In the genomic region with DNA sequence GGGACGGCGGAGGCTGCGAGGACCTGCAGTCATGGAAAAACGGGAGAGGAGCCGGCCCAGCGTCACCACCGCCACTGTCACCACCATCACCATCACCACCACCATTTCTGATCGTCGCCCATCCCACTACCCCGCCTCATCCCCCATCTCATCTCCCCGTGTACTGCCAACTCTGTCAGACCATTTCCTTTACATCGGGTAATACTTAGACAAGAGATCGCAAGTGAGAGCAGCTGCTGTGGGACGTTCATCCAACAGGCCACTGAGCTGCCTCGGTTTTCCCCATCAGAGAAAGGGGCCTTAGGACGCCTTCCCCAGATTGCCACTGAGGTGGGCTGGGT, we compare ENCODE assay signal across 8 mouse cellular contexts. TPM values are rescaled to one million over a fixed set of nuclear protein-coding genes. Genes with fewer than 3 reads are reported as not detected.
DNase-seq lines count a peak whose midpoint lies in the region; ATAC-seq and TF ChIP-seq lines count a peak whose summit lies in the region.

No protein-coding gene starts in this region.

- H3K9ac ChIP-seq in embryonic facial prominence, embryonic 11.5 days (replicated peaks; ENCODE audit: low read length), result peak overlapping the region; percentile 95
- peak overlapping the region; percentile 76 for H3K9ac ChIP-seq in hindbrain, postnatal 0 days (replicated peaks; ENCODE audit: low read length)
- peak overlapping the region; percentile 87 for H3K9ac ChIP-seq in neural tube, embryonic 12.5 days

- WGBS in embryonic facial prominence, embryonic 11.5 days, result under 1% methylated on average over 16 of the region's 16 CpGs
- under 1% methylated on average over 16 of the region's 16 CpGs for WGBS in hindbrain, postnatal 0 days
- 3% methylated on average over 16 of the region's 16 CpGs for WGBS in neural tube, embryonic 12.5 days

- H3K4me2 ChIP-seq in embryonic facial prominence, embryonic 11.5 days (ENCODE audit: low read depth, low read length), result peak overlapping the region; percentile 63
- peak overlapping the region; percentile 91 for H3K4me2 ChIP-seq in hindbrain, postnatal 0 days (ENCODE audit: low read depth, low read length)
- peak overlapping the region; percentile 72 for H3K4me2 ChIP-seq in neural tube, embryonic 12.5 days (replicated peaks)

- no peak for ATAC-seq in embryonic facial prominence, embryonic 11.5 days (replicated peaks; ENCODE audit: insufficient number of reproducible peaks, low FRiP score, low TSS enrichment, low read depth)
- ATAC-seq in hindbrain, postnatal 0 days, result peak; percentile 77
- ATAC-seq in neural tube, embryonic 12.5 days (ENCODE audit: low FRiP score, low read depth), result peak; percentile 60

- no peaks in the 10 kb centered on the region for H3K9me3 ChIP-seq in embryonic facial prominence, embryonic 11.5 days (replicated peaks; ENCODE audit: control insufficient read depth, low read length)
- no peaks in the 10 kb centered on the region for H3K9me3 ChIP-seq in hindbrain, postnatal 0 days (ENCODE audit: low read length)
- H3K9me3 ChIP-seq in neural tube, embryonic 12.5 days, result no peaks in the 10 kb centered on the region

- TF ChIP-seq CTCF in left cerebral cortex, adult 2 months (IDR thresholded peaks at IDR 0.05), result no peak
- TF ChIP-seq CTCF in hindbrain, postnatal 0 days (IDR thresholded peaks at IDR 0.05; ENCODE audit: low read depth), result no peak

- H3K27me3 ChIP-seq in embryonic facial prominence, embryonic 11.5 days (ENCODE audit: control insufficient read depth, insufficient read depth, low read length), result no peaks in the 10 kb centered on the region
- H3K27me3 ChIP-seq in hindbrain, postnatal 0 days (ENCODE audit: insufficient read depth, low read length), result no peaks in the 10 kb centered on the region
- no peaks in the 10 kb centered on the region for H3K27me3 ChIP-seq in neural tube, embryonic 12.5 days (replicated peaks)

- no peaks in the 10 kb centered on the region for H3K4me1 ChIP-seq in embryonic facial prominence, embryonic 11.5 days (ENCODE audit: control insufficient read depth, insufficient read depth, low read length)
- no peaks in the 10 kb centered on the region for H3K4me1 ChIP-seq in hindbrain, postnatal 0 days (ENCODE audit: insufficient read depth, low read length)
- no peaks in the 10 kb centered on the region for H3K4me1 ChIP-seq in neural tube, embryonic 12.5 days

- no peaks in the 10 kb centered on the region for H3K36me3 ChIP-seq in embryonic facial prominence, embryonic 11.5 days (replicated peaks; ENCODE audit: control insufficient read depth, insufficient read depth, low read depth, low read length)
- H3K36me3 ChIP-seq in hindbrain, postnatal 0 days (ENCODE audit: insufficient read depth, low read length), result no peaks in the 10 kb centered on the region
- H3K36me3 ChIP-seq in neural tube, embryonic 12.5 days, result no peaks in the 10 kb centered on the region

- H3K27ac ChIP-seq in left cerebral cortex, adult 2 months, result peak overlapping the region; percentile 62
- no peak overlapping the region; the same call in 1 of the 2 replicates for H3K27ac ChIP-seq in embryonic facial prominence, embryonic 11.5 days (replicated peaks; ENCODE audit: low read depth, low read length)
- H3K27ac ChIP-seq in hindbrain, postnatal 0 days, result peak overlapping the region; percentile 82
- peak overlapping the region; percentile 72 for H3K27ac ChIP-seq in neural tube, embryonic 12.5 days

- DNase-seq in left cerebral cortex, adult 2 months (ENCODE audit: extremely low spot score in 1 of 2, low spot score in 2 of 2), result no peak
- DNase-seq in left cerebral cortex, postnatal 36 days (ENCODE audit: low spot score in 2 of 2), result no peak
- peak; percentile 48 for DNase-seq in embryonic facial prominence, embryonic 11.5 days (ENCODE audit: low spot score)
- DNase-seq in hindbrain, postnatal 0 days (ENCODE audit: low spot score), result no peak
- DNase-seq in layer of hippocampus, adult 9-11 months, result no peak
- DNase-seq in spleen, adult 18-20 months, result no peak
- no peak for DNase-seq in urinary bladder, adult 18-20 months (ENCODE audit: low spot score in 2 of 2)

- peak overlapping the region; percentile 71 for H3K4me3 ChIP-seq in left cerebral cortex, adult 2 months
- peak overlapping the region; percentile 85 for H3K4me3 ChIP-seq in embryonic facial prominence, embryonic 11.5 days (ENCODE audit: low read depth, low read length)
- peak overlapping the region; percentile 58 for H3K4me3 ChIP-seq in hindbrain, postnatal 0 days (ENCODE audit: low read length)
- peak overlapping the region; percentile 75 for H3K4me3 ChIP-seq in neural tube, embryonic 12.5 days

- intact Hi-C loops in left cerebral cortex, adult 2 months (cut with DNase I), result loop anchor here (2.0 kb wide), 1 partner anchor 59 kb away; no protein-coding TSS in a partner anchor
- intact Hi-C loops in left cerebral cortex, postnatal 36 days (cut with DNase I), result loop anchor here (5.0 kb wide), 1 partner anchor 54 kb away; no protein-coding TSS in a partner anchor

RNA-seq across cellular contexts. Expression of a gene that starts 0.8 kb away (rescaled TPM):
- 10 to 100 TPM; 17.7 TPM for total RNA-seq in left cerebral cortex, adult 2 months (2021)
- total RNA-seq in left cerebral cortex, postnatal 36 days (2021), result 10 to 100 TPM; 16.6 to 22.0 TPM
- 16.9 and 18.6 TPM in 2 replicates for polyA plus RNA-seq in embryonic facial prominence, embryonic 11.5 days (2014; fragmentation: Nextera tagmentation; extraction: Ambion mirVana)
- 14.6 and 19.9 TPM in 2 replicates for total RNA-seq in hindbrain, postnatal 0 days (2014; rRNA removed)
- 8.4 and 10.4 TPM in 2 replicates for polyA plus RNA-seq in hindbrain, postnatal 0 days (2015; fragmentation: Nextera tagmentation; extraction: Ambion mirVana)
- 14.4 and 14.7 TPM in 2 replicates for polyA plus RNA-seq in neural tube, embryonic 12.5 days (2016; fragmentation: Nextera tagmentation; extraction: Ambion mirVana)
